Comparison of ENCODE assay signal across 8 mouse cellular contexts in the genomic region with DNA sequence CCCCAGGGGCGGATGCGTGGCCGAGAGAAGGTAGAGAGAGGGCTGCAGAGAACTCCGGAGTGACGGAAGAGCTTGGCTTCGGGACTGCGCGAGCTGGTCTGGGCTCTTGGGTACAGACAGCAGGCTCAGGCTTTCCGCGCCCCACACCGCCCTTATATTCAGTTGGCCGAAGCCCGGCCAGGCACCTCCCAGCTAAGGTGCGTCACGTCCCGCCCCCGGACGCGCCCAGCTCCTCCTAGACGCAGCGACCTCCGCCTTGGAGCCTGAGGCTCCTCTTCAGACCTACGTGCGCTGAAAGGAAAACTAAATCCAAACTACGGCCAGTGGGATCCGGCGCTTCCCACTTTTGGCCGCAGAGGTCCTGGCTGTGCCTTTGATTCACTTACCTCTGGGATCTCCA. TPM values are rescaled to one million over a fixed set of nuclear protein-coding genes. Genes with fewer than 3 reads are reported as not detected.
DNase-seq lines count a peak whose midpoint lies in the region; ATAC-seq and TF ChIP-seq lines count a peak whose summit lies in the region.

Gene Rasd1 (minus strand): TSS at position 127 of the 400 bp plus-strand sequence.

- H3K9ac ChIP-seq in forebrain, embryonic 11.5 days (ENCODE audit: low read length), result peak within 1 kb of the TSS; percentile 47
- H3K9ac ChIP-seq in lung, embryonic 15.5 days, result peak within 1 kb of the TSS; percentile 49

- peaks cover 29% of the 10 kb centered on the region for H3K36me3 ChIP-seq in E14TG2a.4 (ENCODE audit: insufficient read depth, low read length)
- H3K36me3 ChIP-seq in forebrain, embryonic 11.5 days (ENCODE audit: control insufficient read depth, insufficient read depth, low read length), result no peaks in the 10 kb centered on the region
- H3K36me3 ChIP-seq in lung, embryonic 15.5 days, result peaks cover 17% of the 10 kb centered on the region; the same call in 1 of the 2 replicates

- no peak within 1 kb of the TSS for H3K27ac ChIP-seq in forebrain, embryonic 11.5 days (ENCODE audit: low read depth, low read length)
- H3K27ac ChIP-seq in lung, embryonic 15.5 days, result peak within 1 kb of the TSS; percentile 69

- no peaks in the 10 kb centered on the region for H3K9me3 ChIP-seq in E14TG2a.4 (ENCODE audit: low read length)
- no peaks in the 10 kb centered on the region for H3K9me3 ChIP-seq in forebrain, embryonic 11.5 days (ENCODE audit: control insufficient read depth, low read length)
- no peaks in the 10 kb centered on the region for H3K9me3 ChIP-seq in lung, embryonic 15.5 days

- DNase-seq in c-Kit-positive CD71-positive TER-119-positive erythroid progenitor cells, embryonic 14.5 days (ENCODE audit: low spot score), result peak; percentile 69
- peak; percentile 83 for DNase-seq in forebrain, embryonic 11.5 days (ENCODE audit: low spot score)
- peak; percentile 83 to 87 for DNase-seq in heart, postnatal 10 days
- DNase-seq in kidney, postnatal 4 days, result peak; percentile 88 to 93
- peak; percentile 61 for DNase-seq in ovary, postnatal 10 days (ENCODE audit: low spot score)
- peak; percentile 44 for DNase-seq in thymus, postnatal 0 days (ENCODE audit: low spot score)

- H3K4me1 ChIP-seq in E14TG2a.4 (replicated peaks; ENCODE audit: low read depth, low read length), result peaks cover 57% of the 10 kb centered on the region
- H3K4me1 ChIP-seq in forebrain, embryonic 11.5 days (replicated peaks; ENCODE audit: control insufficient read depth, insufficient read depth, low read length), result peaks cover 15% of the 10 kb centered on the region
- peaks cover 28% of the 10 kb centered on the region for H3K4me1 ChIP-seq in lung, embryonic 15.5 days

- no peak for TF ChIP-seq CTCF in E14TG2a.4 (conservative IDR thresholded peaks at IDR 0.05; ENCODE audit: low read length)

- ATAC-seq in forebrain, embryonic 11.5 days (replicated peaks; ENCODE audit: low FRiP score), result peak; percentile 73
- peak; percentile 87 for ATAC-seq in lung, embryonic 15.5 days (ENCODE audit: borderline replicate concordance, extremely low read depth, low FRiP score, low TSS enrichment)

- intact Hi-C loops in heart, postnatal 10 days (cut with DNase I), result loop anchor here (1.0 to 5.0 kb wide), 5 partner anchors 62 to 112 kb away; no protein-coding TSS in a partner anchor

- H3K4me3 ChIP-seq in E14TG2a.4 (replicated peaks; ENCODE audit: low read length), result peak within 1 kb of the TSS; percentile 79
- peak within 1 kb of the TSS; percentile 39 for H3K4me3 ChIP-seq in forebrain, embryonic 11.5 days (ENCODE audit: low read depth, low read length)
- H3K4me3 ChIP-seq in lung, embryonic 15.5 days, result peak within 1 kb of the TSS; percentile 47

- peaks cover 42% of the 10 kb centered on the region for H3K27me3 ChIP-seq in E14TG2a.4 (ENCODE audit: insufficient read depth, low read length)
- peaks cover 17% of the 10 kb centered on the region for H3K27me3 ChIP-seq in forebrain, embryonic 11.5 days (ENCODE audit: control insufficient read depth, insufficient read depth, low read length)
- peaks cover 19% of the 10 kb centered on the region for H3K27me3 ChIP-seq in lung, embryonic 15.5 days

- 0% methylated on average over 28 of the region's 28 CpGs for WGBS in forebrain, embryonic 11.5 days
- WGBS in lung, embryonic 15.5 days, result 0% methylated on average over 28 of the region's 28 CpGs

- peak within 1 kb of the TSS; percentile 80 for H3K4me2 ChIP-seq in forebrain, embryonic 11.5 days (ENCODE audit: low read depth, low read length, severe bottlenecking)
- peak within 1 kb of the TSS; percentile 91 for H3K4me2 ChIP-seq in lung, embryonic 15.5 days

RNA-seq across cellular contexts. Expression of gene Rasd1, which starts in this region (rescaled TPM):
- 1.5 and 1.7 TPM in 2 replicates for polyA plus RNA-seq in forebrain, embryonic 11.5 days (2014; fragmentation: Nextera tagmentation; extraction: Ambion mirVana)
- total RNA-seq in heart, postnatal 10 days (2021), result 10 to 100 TPM in 1 of 2 experiments, 1 to 10 TPM in 1; 7.3 to 12.4 TPM
- polyA plus RNA-seq in lung, embryonic 15.5 days (2015; fragmentation: Nextera tagmentation; extraction: Ambion mirVana), result 2.5 and 3.3 TPM in 2 replicates
- 1.6 and 2.1 TPM in 2 replicates for polyA plus RNA-seq in thymus, postnatal 0 days (2015; fragmentation: Nextera tagmentation; extraction: Ambion mirVana)
